Mouse (Mus musculus) liver, embryonic 13.5 days (tissue): Measurements from ENCODE around the gene Galnt2. TPM values are rescaled to one million over a fixed set of nuclear protein-coding genes. Genes with fewer than 3 reads are reported as not detected.
A peak's percentile ranks its signal among the peaks of the same experiment; 100 is the strongest.

Source experiments
- ATAC-seq: fragments of 200-750 bp; cut with Nextera tagmentation; 2 replicates; pipeline ENCODE4 v1.8.0; 2017; ENCODE audit warnings: low read depth, mild to moderate bottlenecking, moderate number of reproducible peaks, moderate library complexity
- DNase-seq: peaks from one replicate; pipeline ENCODE4 v3.0.0; 2022
- H3K27ac ChIP-seq: fragments of 300-500 bp; sonication (generic); 2 replicates; pipeline ENCODE4 v1.5.1; 2015; ENCODE audit warnings: moderate library complexity, mild to moderate bottlenecking, inconsistent platforms
- H3K27me3 ChIP-seq: fragments of 300-500 bp; sonication (generic); 2 replicates; pipeline ENCODE4 v1.6.1; 2015; ENCODE audit warnings: mild to moderate bottlenecking, inconsistent platforms
- H3K36me3 ChIP-seq: fragments of 300-500 bp; sonication (generic); 2 replicates; pipeline ENCODE4 v1.6.1; 2015; ENCODE audit warnings: mild to moderate bottlenecking, inconsistent platforms
- H3K4me1 ChIP-seq: fragments of 300-500 bp; sonication (generic); replicated peaks from 2 replicates; pipeline ENCODE4 v1.6.1; 2015; ENCODE audit warnings: inconsistent platforms
- H3K4me2 ChIP-seq: fragments of 300-500 bp; sonication (generic); 2 replicates; pipeline ENCODE4 v1.6.1; 2015; ENCODE audit warnings: inconsistent platforms, mild to moderate bottlenecking, moderate library complexity
- H3K4me3 ChIP-seq: fragments of 300-500 bp; sonication (generic); replicated peaks from 2 replicates; pipeline ENCODE4 v1.5.1; 2015; ENCODE audit warnings: mild to moderate bottlenecking, inconsistent platforms
- H3K9ac ChIP-seq: fragments of 300-500 bp; sonication (generic); 2 replicates; pipeline ENCODE4 v1.6.1; 2015; ENCODE audit warnings: mild to moderate bottlenecking, inconsistent platforms
- H3K9me3 ChIP-seq: fragments of 300-500 bp; sonication (generic); replicated peaks from 2 replicates; pipeline ENCODE4 v1.6.1; 2016; ENCODE audit warnings: inconsistent platforms
- WGBS: fragments of 180-500 bp; shearing (Covaris S2); methylation state at CpG from one replicate; pipeline ENCODE4 v1.1.7; 2015; ENCODE audit not compliant: insufficient replicate concordance; 5-methylcytosine and 5-hydroxymethylcytosine counted together
- polyA plus RNA-seq: library from polyadenylated mRNA; unstranded; fragments of >200 nt; fragmentation: Nextera tagmentation; extraction: Ambion mirVana; gene quantifications from 2 replicates; pipeline ENCODE4 v1.2.1, GENCODE M21; 2015

Gene Galnt2
- polyA plus RNA-seq, 1 experiment from 2014 or later, result 20.5 TPM

DNA sequence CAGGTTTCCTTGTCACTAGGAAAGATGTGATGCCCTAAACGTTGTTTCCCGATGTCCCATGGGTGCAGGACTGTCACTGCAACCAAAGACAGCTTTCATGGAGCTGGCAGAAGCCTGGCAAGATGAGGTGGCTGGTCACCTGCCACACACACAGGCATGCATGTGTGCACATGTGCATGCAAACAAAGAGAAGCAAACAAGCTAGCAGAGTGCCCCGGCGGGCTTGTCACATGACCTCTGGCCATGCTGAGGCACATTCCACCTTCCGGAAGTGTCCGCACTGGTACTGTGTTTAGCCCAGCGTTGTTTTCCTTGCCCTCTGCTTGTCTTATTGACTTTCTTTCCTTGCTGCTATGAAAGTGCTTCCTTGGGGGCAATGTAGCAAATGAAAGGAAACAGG is 97.1 kb downstream of the Galnt2 start:
- H3K36me3 ChIP-seq, result peaks cover 73% of the 10 kb centered on the region
- no peak overlapping the region for H3K9ac ChIP-seq
- H3K27ac ChIP-seq, result no peak overlapping the region
- no peak overlapping the region for H3K4me3 ChIP-seq
- peaks cover 12% of the 10 kb centered on the region; the same call in 1 of the 2 replicates for H3K4me1 ChIP-seq
- WGBS, result 88% methylated on average over 7 of the region's 7 CpGs
- no peak overlapping the region for H3K4me2 ChIP-seq
- ATAC-seq (no peak), DNase-seq (no peak)
- no peaks in the 10 kb centered on the region for H3K9me3 ChIP-seq
- H3K27me3 ChIP-seq, result no peaks in the 10 kb centered on the region

DNA sequence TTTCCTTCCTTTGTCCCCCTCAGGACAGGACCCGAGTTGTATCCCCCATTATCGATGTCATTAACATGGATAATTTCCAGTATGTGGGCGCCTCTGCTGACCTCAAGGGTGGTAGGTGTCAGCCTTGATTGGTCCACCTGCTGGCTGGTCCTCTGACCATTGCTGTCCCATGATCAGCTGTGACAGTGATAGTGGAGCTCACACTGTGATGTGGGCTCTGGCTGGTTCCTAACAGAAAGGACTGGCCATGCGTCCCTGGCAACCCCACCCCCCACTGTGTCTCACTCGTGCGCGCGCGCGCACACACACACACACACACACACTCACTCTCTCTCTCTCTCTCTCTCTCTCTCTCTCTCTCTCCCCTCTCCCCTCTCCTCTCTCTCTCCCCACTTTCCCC is 98.5 kb downstream of the Galnt2 start:
- WGBS, result 81% methylated on average over 10 of the region's 10 CpGs
- DNase-seq (no peak), ATAC-seq (no peak)
- H3K4me3 ChIP-seq, result no peak overlapping the region
- no peaks in the 10 kb centered on the region for H3K27me3 ChIP-seq
- no peak overlapping the region for H3K27ac ChIP-seq
- H3K4me1 ChIP-seq, result peaks cover 10% of the 10 kb centered on the region; the same call in 1 of the 2 replicates
- H3K9ac ChIP-seq, result no peak overlapping the region
- H3K36me3 ChIP-seq, result peaks cover 73% of the 10 kb centered on the region
- no peaks in the 10 kb centered on the region for H3K9me3 ChIP-seq
- no peak overlapping the region for H3K4me2 ChIP-seq

DNA sequence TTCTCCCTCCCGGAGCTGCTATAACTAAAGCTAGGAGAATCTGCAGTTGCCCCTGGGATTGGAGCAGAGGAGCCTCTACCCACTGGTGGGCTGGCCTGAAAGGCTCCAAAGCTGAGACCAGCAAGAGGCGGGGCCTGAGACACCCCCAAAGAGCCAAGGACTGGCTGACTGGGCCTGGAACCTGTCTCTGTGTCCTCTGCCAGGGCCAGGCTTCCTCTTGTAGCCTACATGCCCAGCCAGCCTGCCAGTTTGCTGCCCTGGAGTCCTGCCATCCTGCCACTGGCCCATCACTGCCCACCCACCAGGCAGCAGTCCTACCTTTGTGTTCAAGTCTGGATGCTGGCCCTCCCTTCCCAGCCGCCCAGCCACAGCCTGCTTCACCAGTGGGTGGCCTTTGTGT is 99.2 kb downstream of the Galnt2 start:
- Histone ChIP-seq H3K4me3 (no peak overlapping the region), H3K27ac (no peak overlapping the region), H3K27me3 (no peaks in the 10 kb centered on the region), H3K9ac (no peak overlapping the region), H3K4me1 (peaks cover 8% of the 10 kb centered on the region; the same call in 1 of the 2 replicates), H3K4me2 (no peak overlapping the region), H3K36me3 (peaks cover 73% of the 10 kb centered on the region), H3K9me3 (no peaks in the 10 kb centered on the region)
- ATAC-seq (no peak), DNase-seq (no peak)
- WGBS, result 79% methylated on average over 2 of the region's 3 CpGs

DNA sequence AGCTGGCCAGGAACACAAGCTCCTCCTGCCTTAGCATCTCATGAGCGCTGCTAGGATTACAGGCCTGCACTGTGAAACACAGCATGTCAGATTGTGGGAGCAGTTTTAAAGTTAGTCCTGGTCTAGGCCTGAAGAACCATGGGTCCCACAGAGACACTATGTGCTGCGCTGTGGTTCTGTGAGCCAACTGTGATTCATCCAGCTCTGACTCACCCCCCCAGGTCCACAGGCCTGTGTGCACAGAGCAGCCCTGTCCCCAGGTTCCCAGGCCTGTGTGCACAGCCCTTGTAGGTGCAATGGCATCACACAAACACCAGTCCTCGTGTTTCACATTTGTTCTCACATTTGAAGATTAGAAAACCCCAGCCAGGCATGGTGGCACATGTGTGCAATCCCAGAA is 99.9 kb downstream of the Galnt2 start:
- Histone ChIP-seq H3K9me3 (no peaks in the 10 kb centered on the region), H3K27me3 (no peaks in the 10 kb centered on the region), H3K36me3 (peaks cover 72% of the 10 kb centered on the region), H3K27ac (no peak overlapping the region), H3K4me2 (no peak overlapping the region), H3K9ac (no peak overlapping the region), H3K4me3 (no peak overlapping the region), H3K4me1 (peaks cover 8% of the 10 kb centered on the region; the same call in 1 of the 2 replicates)
- DNase-seq (no peak), ATAC-seq (no peak)
- WGBS, result 77% methylated on average over 3 of the region's 3 CpGs

DNA sequence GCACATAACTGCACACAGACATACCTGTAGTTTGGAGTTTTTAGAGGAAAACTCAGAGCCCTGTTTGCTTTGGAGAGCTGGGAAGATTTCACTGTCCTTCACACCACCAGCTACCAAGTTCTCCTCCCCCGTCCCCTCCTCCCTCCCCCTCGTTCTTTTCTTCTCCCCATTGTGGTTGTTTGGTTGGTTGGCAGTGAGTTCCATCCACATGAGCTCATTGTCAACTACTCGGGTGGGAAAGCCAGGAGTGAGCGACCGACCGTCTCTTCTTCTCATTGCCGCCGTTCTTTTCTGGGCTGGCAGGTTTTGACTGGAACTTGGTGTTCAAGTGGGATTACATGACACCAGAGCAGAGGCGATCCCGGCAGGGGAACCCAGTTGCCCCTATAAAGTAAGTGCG is 100.5 kb downstream of the Galnt2 start:
- H3K27me3 ChIP-seq, result no peaks in the 10 kb centered on the region
- DNase-seq (no peak), ATAC-seq (no peak)
- H3K4me1 ChIP-seq, result peaks cover 5% of the 10 kb centered on the region; the same call in 1 of the 2 replicates
- 84% methylated on average over 11 of the region's 11 CpGs for WGBS
- no peak overlapping the region for H3K4me2 ChIP-seq
- no peak overlapping the region for H3K4me3 ChIP-seq
- H3K27ac ChIP-seq, result no peak overlapping the region
- no peaks in the 10 kb centered on the region for H3K9me3 ChIP-seq
- H3K36me3 ChIP-seq, result peaks cover 72% of the 10 kb centered on the region
- no peak overlapping the region for H3K9ac ChIP-seq

DNA sequence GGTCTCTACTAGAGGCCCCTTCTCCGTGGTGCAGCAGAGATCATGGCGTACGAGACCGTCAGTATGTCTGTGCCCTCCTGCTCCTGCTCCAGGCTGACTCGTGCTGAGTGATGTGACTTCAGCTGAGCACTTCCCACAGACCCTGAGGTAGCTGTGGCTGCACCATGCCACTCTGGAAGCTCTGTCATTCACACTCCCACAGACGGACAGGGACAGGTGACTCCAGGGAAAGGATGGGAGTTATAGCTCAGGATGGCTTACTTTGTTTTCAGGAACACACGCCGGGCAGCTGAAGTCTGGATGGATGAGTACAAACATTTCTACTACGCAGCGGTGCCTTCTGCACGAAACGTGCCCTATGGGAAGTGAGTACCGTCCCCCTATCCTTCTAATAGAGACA is 105.1 kb downstream of the Galnt2 start:
- WGBS, result 87% methylated on average over 13 of the region's 13 CpGs
- no peak for DNase-seq

DNA sequence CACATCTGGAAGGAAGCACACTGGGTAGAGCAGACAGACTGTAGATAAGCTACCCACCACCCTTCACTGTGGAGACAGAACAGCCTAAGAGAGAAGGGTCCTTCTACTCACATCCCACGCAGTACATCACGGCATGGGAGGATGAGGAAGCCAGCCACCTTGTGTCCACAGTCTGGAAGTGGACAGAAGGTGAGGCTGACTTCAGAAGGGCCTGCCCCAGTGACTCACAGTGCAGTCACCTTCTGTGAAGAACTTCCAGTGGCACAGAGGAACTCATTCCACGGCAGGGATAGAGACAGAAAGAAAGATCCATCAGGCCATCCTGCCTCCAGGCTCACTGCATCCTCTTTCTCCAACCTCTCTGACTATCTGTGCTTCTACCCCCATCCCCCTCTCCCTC is 108.6 kb downstream of the Galnt2 start:
- WGBS, result 81% methylated on average over 3 of the region's 3 CpGs
- peaks cover 9% of the 10 kb centered on the region for H3K4me1 ChIP-seq
- H3K4me2 ChIP-seq, result no peak overlapping the region
- no peak overlapping the region for H3K27ac ChIP-seq
- H3K4me3 ChIP-seq, result no peak overlapping the region
- DNase-seq (no peak), ATAC-seq (no peak)
- H3K36me3 ChIP-seq, result peaks cover 80% of the 10 kb centered on the region
- no peaks in the 10 kb centered on the region for H3K27me3 ChIP-seq
- no peaks in the 10 kb centered on the region for H3K9me3 ChIP-seq
- H3K9ac ChIP-seq, result no peak overlapping the region

More for the DNA sequence above, 105.1 kb downstream of the Galnt2 start:
- Histone ChIP-seq H3K4me3 (no peak overlapping the region), H3K36me3 (peaks cover 85% of the 10 kb centered on the region), H3K9ac (no peak overlapping the region), H3K27me3 (no peaks in the 10 kb centered on the region), H3K9me3 (no peaks in the 10 kb centered on the region), H3K4me1 (no peaks in the 10 kb centered on the region), H3K27ac (no peak overlapping the region), H3K4me2 (no peak overlapping the region)
- no peak for ATAC-seq

DNA sequence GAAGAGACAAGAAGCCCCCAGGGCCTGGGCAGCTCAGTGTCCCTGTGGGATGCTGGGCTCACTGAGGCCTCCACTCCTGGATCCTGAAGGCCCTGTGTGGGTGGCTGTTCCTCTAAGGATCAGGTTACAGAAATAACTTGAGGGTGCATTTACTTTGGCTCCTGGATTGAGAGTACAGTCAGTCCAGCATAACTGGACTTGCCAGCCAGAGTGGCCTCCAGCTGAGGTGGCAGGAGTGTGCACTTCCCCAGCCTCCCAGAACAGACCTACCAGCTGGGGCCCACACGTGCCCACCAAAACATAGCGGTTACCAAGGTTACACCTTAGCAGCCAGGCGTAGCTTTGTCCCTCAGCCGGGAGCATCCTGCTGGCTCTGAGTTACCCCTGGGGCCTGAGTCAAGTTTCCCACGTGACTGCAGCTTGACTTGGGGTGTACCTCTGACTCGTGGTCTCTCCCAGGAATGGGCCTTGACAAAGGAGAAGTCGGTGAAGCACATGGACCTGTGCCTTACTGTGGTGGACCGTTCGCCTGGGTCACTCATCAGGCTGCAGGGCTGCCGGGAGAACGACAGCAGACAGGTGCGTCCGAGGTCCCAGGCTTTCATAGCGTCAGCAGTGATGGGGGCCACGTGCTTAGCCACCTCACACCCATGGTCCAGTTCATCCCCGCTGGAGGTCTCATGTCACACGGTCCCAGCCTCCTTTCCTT is 109.3 kb downstream of the Galnt2 start:
- Histone ChIP-seq H3K4me1 (peaks cover 14% of the 10 kb centered on the region), H3K9me3 (no peaks in the 10 kb centered on the region), H3K27ac (no peak overlapping the region), H3K27me3 (no peaks in the 10 kb centered on the region), H3K4me3 (no peak overlapping the region), H3K4me2 (no peak overlapping the region), H3K36me3 (peaks cover 72% of the 10 kb centered on the region), H3K9ac (no peak overlapping the region)
- 83% methylated on average over 17 of the region's 17 CpGs for WGBS
- ATAC-seq, result no peak
- DNase-seq, result no peak

DNA sequence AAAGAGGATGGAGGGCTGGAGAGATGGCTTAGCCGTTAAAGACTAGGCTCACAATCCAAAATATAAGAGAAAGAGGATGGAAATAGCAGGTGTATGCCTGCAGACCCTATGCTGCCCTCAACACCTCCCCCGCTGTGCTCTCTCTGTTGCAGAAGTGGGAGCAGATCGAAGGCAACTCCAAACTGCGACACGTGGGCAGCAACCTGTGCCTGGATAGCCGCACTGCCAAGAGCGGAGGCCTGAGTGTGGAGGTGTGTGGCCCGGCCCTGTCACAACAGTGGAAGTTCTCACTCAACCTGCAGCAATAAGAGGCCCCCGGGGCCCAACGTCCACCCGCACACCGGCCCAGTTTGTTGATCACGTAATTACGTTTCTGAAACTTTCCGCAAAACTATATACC is 112.0 kb downstream of the Galnt2 start:
- H3K4me3 ChIP-seq, result no peak overlapping the region
- peaks cover 47% of the 10 kb centered on the region for H3K36me3 ChIP-seq
- ATAC-seq (no peak), DNase-seq (no peak)
- H3K9ac ChIP-seq, result no peak overlapping the region
- H3K27me3 ChIP-seq, result no peaks in the 10 kb centered on the region
- H3K27ac ChIP-seq, result no peak overlapping the region
- H3K4me1 ChIP-seq, result peaks cover 14% of the 10 kb centered on the region
- no peak overlapping the region for H3K4me2 ChIP-seq
- 88% methylated on average over 15 of the region's 15 CpGs for WGBS
- H3K9me3 ChIP-seq, result no peaks in the 10 kb centered on the region

DNA sequence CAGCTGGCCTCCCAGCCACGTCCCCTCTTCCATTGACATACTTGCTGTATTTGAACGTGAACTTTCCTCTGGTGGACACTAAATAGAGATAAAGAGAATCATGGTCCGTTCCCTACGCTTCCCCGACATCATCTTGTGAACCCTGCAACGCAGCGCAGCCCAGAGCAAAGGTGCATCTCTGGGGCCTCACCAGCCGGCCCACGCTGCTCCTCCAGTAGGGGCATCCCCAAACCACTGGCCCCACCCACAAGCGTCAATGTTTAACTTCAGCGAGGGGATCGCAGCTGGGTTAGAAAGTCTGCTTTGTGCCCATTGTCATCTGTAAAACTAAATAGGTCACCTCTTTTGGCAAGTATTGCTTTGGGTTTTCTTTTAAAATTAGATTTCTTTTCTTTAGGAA is 112.8 kb downstream of the Galnt2 start:
- peaks cover 14% of the 10 kb centered on the region for H3K4me1 ChIP-seq
- peaks cover 39% of the 10 kb centered on the region for H3K36me3 ChIP-seq
- no peak overlapping the region for H3K27ac ChIP-seq
- no peak overlapping the region for H3K4me3 ChIP-seq
- WGBS, result 74% methylated on average over 12 of the region's 12 CpGs
- no peaks in the 10 kb centered on the region for H3K27me3 ChIP-seq
- no peak overlapping the region for H3K4me2 ChIP-seq
- DNase-seq, result no peak
- no peak overlapping the region for H3K9ac ChIP-seq
- H3K9me3 ChIP-seq, result no peaks in the 10 kb centered on the region
- ATAC-seq, result peak; percentile 51

DNA sequence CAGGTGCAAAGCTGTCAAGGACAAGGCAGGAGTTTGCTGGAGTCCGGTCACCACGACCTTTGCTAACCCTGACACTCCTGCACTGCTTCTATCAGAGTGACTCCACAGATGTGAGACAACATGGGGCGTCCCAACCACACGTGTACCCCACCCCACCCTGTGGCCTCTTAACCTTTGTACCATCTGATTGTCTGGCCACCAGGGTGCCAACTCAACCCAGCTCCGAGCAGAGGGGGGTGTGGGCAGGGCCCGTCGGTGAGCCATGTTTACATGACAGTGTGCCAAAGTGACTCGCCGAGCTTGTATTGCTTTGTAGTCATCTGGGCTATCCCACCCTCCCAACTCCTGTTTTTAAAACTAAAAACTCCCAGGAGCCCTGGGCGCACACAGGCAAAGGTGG is 113.9 kb downstream of the Galnt2 start:
- Histone ChIP-seq H3K4me3 (no peak overlapping the region), H3K27ac (no peak overlapping the region), H3K4me2 (no peak overlapping the region), H3K9ac (no peak overlapping the region), H3K4me1 (peaks cover 14% of the 10 kb centered on the region), H3K27me3 (no peaks in the 10 kb centered on the region), H3K9me3 (no peaks in the 10 kb centered on the region), H3K36me3 (peaks cover 32% of the 10 kb centered on the region)
- ATAC-seq, result no peak
- no peak for DNase-seq
- 72% methylated on average over 10 of the region's 10 CpGs for WGBS

DNA sequence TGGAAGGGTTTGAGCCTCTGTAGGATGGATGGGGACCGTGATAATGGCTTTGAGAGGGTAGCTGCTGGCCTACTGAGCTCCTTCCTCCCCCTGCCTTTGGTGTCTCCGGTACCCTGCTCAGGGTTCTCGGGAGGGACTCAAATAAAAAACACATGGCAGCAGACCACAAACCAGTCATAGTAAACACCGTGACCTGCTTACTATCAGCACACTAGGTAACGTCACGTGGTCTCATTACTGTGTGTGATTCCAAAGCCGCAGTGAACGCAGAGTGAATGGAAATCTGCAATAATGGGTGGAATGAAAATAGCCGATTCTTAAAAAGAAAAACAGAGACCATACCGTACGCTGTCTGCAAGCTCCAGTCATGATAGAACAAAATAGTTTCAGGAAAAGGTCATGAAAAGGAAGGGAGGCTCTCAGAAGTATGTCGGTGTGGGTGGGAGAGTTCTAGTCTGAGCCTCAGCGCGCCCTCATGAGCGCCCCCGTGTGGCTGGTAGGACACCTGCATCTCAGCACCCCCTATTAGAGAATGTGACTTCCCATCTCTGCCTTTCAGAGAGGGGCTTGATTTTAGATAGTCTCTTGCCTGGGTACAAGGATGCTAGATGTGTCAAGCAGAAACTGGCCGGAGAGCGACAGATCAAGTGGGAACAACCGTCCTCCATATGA is 115.8 kb downstream of the Galnt2 start:
- Histone ChIP-seq H3K27me3 (no peaks in the 10 kb centered on the region), H3K4me2 (no peak overlapping the region), H3K9me3 (no peaks in the 10 kb centered on the region), H3K36me3 (peaks cover 15% of the 10 kb centered on the region), H3K27ac (no peak overlapping the region), H3K4me1 (peaks cover 14% of the 10 kb centered on the region), H3K9ac (no peak overlapping the region), H3K4me3 (no peak overlapping the region)
- ATAC-seq (no peak), DNase-seq (no peak)
- WGBS, result 37% methylated on average over 19 of the region's 19 CpGs
